14 mouse cellular contexts compared by ENCODE assay signal in genomic region chr7:96505538-96505937, GRCm38 (mm10).
DNase-seq lines count a peak whose midpoint lies in the region; ATAC-seq lines count a peak whose summit lies in the region.
"Had no signal": no experiment of that assay in that cellular context is flagged by ENCODE, and none has a peak within 500 bp of the region (broad histone marks: within the 10 kb centered on the region; RNA-seq: fewer than 3 reads in every experiment).

No protein-coding gene starts in this region.

- no peak overlapping the region for H3K4me2 ChIP-seq in midbrain, embryonic 13.5 days (replicated peaks)
- H3K4me2 ChIP-seq in hindbrain, embryonic 15.5 days: no peak overlapping the region
- H3K4me2 ChIP-seq: heart, embryonic 15.5 days had no signal

- WGBS in heart, embryonic 10.5 days: 49% methylated on average over 6 of the region's 6 CpGs
- 25% methylated on average over 6 of the region's 6 CpGs for WGBS in midbrain, embryonic 13.5 days
- WGBS in midbrain, embryonic 10.5 days: 47% methylated on average over 6 of the region's 6 CpGs
- WGBS in hindbrain, embryonic 15.5 days: 57% methylated on average over 6 of the region's 6 CpGs

- no peak overlapping the region for H3K9ac ChIP-seq in midbrain, embryonic 13.5 days (replicated peaks)
- H3K9ac ChIP-seq in hindbrain, embryonic 15.5 days: no peak overlapping the region
- H3K9ac ChIP-seq: heart, embryonic 15.5 days had no signal

- H3K36me3 ChIP-seq in heart, embryonic 10.5 days: no peaks in the 10 kb centered on the region
- H3K36me3 ChIP-seq in midbrain, embryonic 13.5 days: no peaks in the 10 kb centered on the region
- no peaks in the 10 kb centered on the region for H3K36me3 ChIP-seq in midbrain, embryonic 10.5 days
- H3K36me3 ChIP-seq in hindbrain, embryonic 15.5 days: no peaks in the 10 kb centered on the region
- H3K36me3 ChIP-seq: heart, embryonic 15.5 days had no signal

- ATAC-seq in midbrain, embryonic 13.5 days: peak; percentile 53; the same call in 1 of the 2 replicates
- ATAC-seq in hindbrain, embryonic 15.5 days (ENCODE audit: low FRiP score, low read depth): peak; percentile 59; the same call in 1 of the 2 replicates
- ATAC-seq: Patski had no signal

- H3K9me3 ChIP-seq in heart, embryonic 10.5 days: no peaks in the 10 kb centered on the region
- no peaks in the 10 kb centered on the region for H3K9me3 ChIP-seq in midbrain, embryonic 13.5 days
- no peaks in the 10 kb centered on the region for H3K9me3 ChIP-seq in midbrain, embryonic 10.5 days (replicated peaks)
- H3K9me3 ChIP-seq in hindbrain, embryonic 15.5 days: no peaks in the 10 kb centered on the region
- H3K9me3 ChIP-seq: heart, embryonic 15.5 days had no signal

- H3K4me1 ChIP-seq in heart, embryonic 10.5 days: peaks cover 5% of the 10 kb centered on the region; the same call in 1 of the 2 replicates
- H3K4me1 ChIP-seq in midbrain, embryonic 13.5 days (replicated peaks): peaks cover 20% of the 10 kb centered on the region
- peaks cover 14% of the 10 kb centered on the region for H3K4me1 ChIP-seq in midbrain, embryonic 10.5 days
- H3K4me1 ChIP-seq in hindbrain, embryonic 15.5 days (replicated peaks): peaks cover 20% of the 10 kb centered on the region
- H3K4me1 ChIP-seq: heart, embryonic 15.5 days had no signal

- peaks cover 48% of the 10 kb centered on the region for H3K27me3 ChIP-seq in heart, embryonic 10.5 days (ENCODE audit: insufficient read depth, poor library complexity, severe bottlenecking)
- no peaks in the 10 kb centered on the region for H3K27me3 ChIP-seq in midbrain, embryonic 13.5 days
- no peaks in the 10 kb centered on the region for H3K27me3 ChIP-seq in midbrain, embryonic 10.5 days (ENCODE audit: low read depth, poor library complexity, severe bottlenecking)
- H3K27me3 ChIP-seq in hindbrain, embryonic 15.5 days: no peaks in the 10 kb centered on the region
- H3K27me3 ChIP-seq: heart, embryonic 15.5 days; Patski had no signal

- DNase-seq in heart, adult 11 months: peak; percentile 49
- no peak for DNase-seq in heart, embryonic 10.5 days (ENCODE audit: low spot score)
- DNase-seq in midbrain, embryonic 10.5 days (ENCODE audit: low spot score): no peak
- peak; percentile 70 for DNase-seq in retina, postnatal 1 day
- no peak for DNase-seq in thymus, postnatal 4 days
- no peak for DNase-seq in spleen, postnatal 36 days (ENCODE audit: low spot score in 2 of 2)
- DNase-seq: cerebellum, adult 18-20 months; lung, adult 2 months; right cerebral cortex, postnatal 25 days had no signal

- H3K27ac ChIP-seq in heart, embryonic 10.5 days: no peak overlapping the region
- peak overlapping the region; percentile 6; the same call in 1 of the 2 replicates for H3K27ac ChIP-seq in midbrain, embryonic 13.5 days
- H3K27ac ChIP-seq in midbrain, embryonic 10.5 days (replicated peaks): no peak overlapping the region
- no peak overlapping the region; the same call in 1 of the 2 replicates for H3K27ac ChIP-seq in hindbrain, embryonic 15.5 days (replicated peaks)
- H3K27ac ChIP-seq: heart, embryonic 15.5 days; macrophage had no signal

- no peak overlapping the region for H3K4me3 ChIP-seq in heart, embryonic 10.5 days
- no peak overlapping the region for H3K4me3 ChIP-seq in midbrain, embryonic 13.5 days (replicated peaks)
- no peak overlapping the region for H3K4me3 ChIP-seq in midbrain, embryonic 10.5 days
- H3K4me3 ChIP-seq in hindbrain, embryonic 15.5 days: no peak overlapping the region
- H3K4me3 ChIP-seq: heart, embryonic 15.5 days had no signal

Comparison
In these comparisons a context has a peak if more than half of its experiments do, and no peak if none do; other contexts are left out.
1. DNase-seq: peak in heart, adult 11 months (single experiment) and retina, postnatal 1 day (single experiment); none in heart, embryonic 10.5 days (single experiment), midbrain, embryonic 10.5 days (single experiment), thymus, postnatal 4 days (single experiment) and spleen, postnatal 36 days (0 of 2).